Mouse (Mus musculus) heart, adult 18-20 months (tissue): ENCODE measurements around the gene Degs2. TPM values are rescaled to one million over a fixed set of nuclear protein-coding genes. Genes with fewer than 3 reads are reported as not detected.
"Not testable (repeated sequence)": the region's sequence is repeated elsewhere in the genome, so short reads cannot be mapped to it uniquely, and the experiment has no call there.

Source experiments
- DNase-seq, 2 experiments: peaks; one replicate each; pipeline ENCODE4 v3.0.0; 2021 to 2022; ENCODE audit warnings: mixed read lengths in 1 of 2
- long read RNA-seq, 2 experiments: library from polyadenylated mRNA; stranded (forward); transcript quantifications; one replicate each; pipeline ENCODE4 v2.0.0; 2021
- total RNA-seq, 2 experiments: library from RNA; stranded (reverse); gene quantifications; 2 replicates each; pipeline ENCODE4 v1.2.3; 2021

The Degs2 gene
- 1 to 10 TPM in 1 of 2 experiments, under 1 TPM in 1; 0.17 to 1.1 TPM for total RNA-seq
- long read RNA-seq, experiment 1 = 0 reads
- long read RNA-seq, experiment 2 = 0 reads

GRCm38 (mm10) chr12:108702185-108702584 is at the start of gene Degs2:
Gene Degs2, minus strand, starts transcription at chr12:108702315.
- DNase-seq = no peak

DNA sequence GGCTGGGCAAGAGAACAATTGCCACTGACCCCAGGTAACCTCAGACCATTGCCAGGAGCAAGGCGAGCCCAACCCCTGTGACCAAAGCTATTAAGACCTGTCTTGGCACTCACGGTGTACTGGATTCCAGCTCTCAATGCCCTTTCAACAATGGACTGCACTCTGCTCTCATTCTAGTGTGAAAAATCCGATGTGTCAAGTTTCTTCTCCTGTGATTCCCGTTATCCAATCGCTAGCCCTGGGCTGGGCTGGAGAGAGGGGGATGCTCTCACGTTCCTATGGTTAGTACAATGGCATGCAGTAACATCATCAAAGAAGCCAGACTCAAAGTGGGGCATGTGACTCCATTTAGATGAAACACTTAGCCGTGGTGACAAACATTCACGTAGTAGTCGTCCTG is 49.7 kb upstream of the Degs2 start:
- no peak for DNase-seq

GRCm38 (mm10) chr12:108750226-108750625 is 48.1 kb upstream of the Degs2 start:
- DNase-seq = no peak

DNA sequence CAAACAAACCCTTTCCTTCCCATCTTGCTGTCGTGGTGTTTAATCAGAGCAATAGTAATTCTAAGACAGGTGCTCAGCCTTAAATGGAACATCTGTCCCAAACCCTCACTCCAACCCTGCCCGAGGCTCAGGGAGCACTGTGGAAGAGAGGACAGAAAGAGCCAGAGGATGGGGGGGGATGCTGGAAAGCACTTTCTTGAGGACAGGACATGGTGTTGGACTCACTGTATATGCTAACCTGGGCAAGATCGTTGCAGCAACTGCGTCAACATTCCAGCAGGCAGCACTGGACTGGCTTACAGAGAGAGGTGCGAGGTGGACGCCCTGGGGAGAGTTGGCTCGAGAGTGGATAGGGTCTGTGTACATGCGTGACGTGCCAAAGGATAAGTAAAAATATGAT is 47.3 kb upstream of the Degs2 start:
- DNase-seq = no peak

GRCm38 (mm10) chr12:108749019-108749418 is 46.9 kb upstream of the Degs2 start:
- no peak for DNase-seq

DNA sequence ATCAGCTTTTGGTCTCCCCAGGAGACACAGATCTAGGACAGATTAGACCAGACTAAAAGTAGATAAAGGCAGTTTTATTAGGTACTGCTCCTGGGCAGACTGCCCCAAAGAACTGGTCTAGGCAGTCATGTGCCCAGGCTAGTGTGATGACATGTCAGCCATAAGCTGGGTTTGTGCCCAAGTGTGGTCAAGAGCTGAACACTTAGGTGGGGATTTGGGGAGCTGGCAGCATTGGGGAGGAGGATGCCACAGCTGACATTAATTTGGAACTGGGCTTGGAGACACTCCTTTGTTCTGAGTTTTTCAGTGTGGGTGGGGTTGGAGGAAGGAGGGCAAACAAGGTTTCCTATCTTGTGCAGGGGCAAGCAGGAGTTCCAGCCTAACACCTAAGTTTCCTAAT is 43.9 kb upstream of the Degs2 start:
- DNase-seq = no peak

DNA sequence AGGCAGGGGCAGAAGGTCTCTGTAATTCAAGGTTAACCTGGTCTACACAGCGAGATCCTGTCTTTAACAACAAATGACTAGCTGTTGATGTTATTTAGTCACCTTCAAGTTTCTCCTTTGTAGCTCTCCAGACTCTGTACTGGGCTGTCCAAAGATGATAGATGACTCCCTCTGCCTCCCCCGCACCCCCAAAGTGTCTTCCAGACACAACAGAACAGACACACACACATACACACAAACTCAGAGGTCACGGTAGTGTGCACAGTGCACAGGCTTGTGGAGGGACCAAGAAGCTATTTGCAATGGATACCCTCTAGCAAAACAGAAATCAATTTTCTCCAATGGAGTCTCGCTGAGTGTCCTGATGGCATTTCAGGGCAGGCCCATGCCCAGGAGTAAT is 40.1 kb upstream of the Degs2 start:
- DNase-seq = no peak

DNA sequence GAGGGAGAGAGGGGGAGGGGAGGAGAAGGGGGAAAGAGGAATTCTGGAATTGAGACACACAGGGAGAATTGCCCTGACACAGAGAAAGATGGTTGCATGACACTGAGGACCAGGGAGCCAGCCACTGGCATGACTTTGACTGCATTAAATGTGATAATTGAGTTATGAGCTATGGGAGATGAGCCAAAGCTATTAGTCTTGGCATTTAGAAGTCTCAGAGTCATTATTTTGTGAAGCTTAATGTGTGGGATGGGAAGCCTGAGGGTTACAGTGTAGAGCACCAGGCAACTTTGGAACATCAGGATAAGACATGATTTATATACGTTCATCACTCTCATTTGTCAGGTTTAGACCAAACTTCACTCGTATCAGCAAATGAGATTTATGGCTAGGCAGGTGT is 39.4 kb upstream of the Degs2 start:
- DNase-seq = no peak

DNA sequence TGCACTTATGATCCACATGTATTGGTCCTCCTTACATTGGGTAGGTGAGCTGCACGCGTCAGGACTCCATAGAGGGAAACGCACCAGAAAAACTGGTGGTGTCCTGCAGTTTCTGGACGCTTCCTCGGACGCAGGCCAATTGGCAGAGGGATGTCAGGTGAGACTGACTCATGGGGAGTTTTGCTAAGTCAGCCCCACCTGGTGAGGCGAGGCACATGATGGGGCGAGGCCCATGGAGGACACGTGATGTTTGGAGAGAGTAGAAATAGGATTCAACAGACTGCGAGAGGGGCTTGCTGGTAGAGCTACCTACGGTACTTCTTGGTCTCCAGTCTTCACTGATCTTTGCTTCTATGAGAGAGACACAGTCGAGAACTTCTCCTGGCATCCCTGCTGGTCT is 36.6 kb upstream of the Degs2 start:
- no peak for DNase-seq

- no peak for DNase-seq
Measured at GRCm38 (mm10) chr12:108737838-108738237, 35.7 kb upstream of the Degs2 start.

- no peak for DNase-seq
Measured at GRCm38 (mm10) chr12:108734386-108734785, 32.3 kb upstream of the Degs2 start.

DNA sequence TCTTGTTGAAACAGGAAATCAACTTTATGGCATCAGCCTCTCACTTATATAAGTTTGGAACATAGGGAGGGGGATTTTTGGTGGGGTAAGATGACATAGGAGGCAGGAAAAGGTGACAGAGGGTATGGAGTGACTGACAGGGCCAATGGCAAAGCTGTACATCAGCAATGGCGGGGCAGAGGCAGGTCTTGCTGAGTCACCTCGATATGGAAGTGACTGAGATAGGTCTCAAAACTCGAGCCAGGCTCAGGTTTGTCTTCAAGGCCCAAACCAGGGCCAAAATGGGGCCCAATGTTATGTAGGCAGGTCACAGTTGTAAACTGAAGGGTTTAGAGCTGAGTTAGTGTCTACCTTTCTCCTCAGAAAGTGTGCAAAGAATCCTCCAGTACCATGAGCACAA is 21.7 kb upstream of the Degs2 start:
- DNase-seq = no peak

- no peak for DNase-seq
Measured at GRCm38 (mm10) chr12:108722464-108722863, 20.3 kb upstream of the Degs2 start.

- DNase-seq = no peak
Measured at GRCm38 (mm10) chr12:108718485-108718884, 16.4 kb upstream of the Degs2 start.

DNA sequence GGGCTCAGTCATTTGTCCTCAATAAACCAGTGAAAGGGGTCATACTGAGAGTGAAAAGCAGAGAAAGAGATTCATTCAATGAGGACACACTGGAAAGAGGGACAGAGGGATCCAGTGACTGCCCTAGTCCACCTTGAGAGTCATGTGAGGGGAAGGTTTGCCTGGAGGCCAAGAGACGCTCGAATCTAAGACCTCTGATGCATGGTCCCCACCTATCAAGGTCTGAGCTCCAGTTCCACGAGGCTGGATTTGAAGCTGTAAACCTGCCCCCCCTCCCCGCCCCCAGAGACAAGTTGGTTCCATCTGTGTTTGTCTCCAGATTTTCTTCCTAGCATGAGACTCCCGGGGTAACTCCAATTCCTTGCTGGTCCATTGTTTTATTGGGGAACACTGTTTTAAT is 13.7 kb upstream of the Degs2 start:
- no peak for DNase-seq

DNA sequence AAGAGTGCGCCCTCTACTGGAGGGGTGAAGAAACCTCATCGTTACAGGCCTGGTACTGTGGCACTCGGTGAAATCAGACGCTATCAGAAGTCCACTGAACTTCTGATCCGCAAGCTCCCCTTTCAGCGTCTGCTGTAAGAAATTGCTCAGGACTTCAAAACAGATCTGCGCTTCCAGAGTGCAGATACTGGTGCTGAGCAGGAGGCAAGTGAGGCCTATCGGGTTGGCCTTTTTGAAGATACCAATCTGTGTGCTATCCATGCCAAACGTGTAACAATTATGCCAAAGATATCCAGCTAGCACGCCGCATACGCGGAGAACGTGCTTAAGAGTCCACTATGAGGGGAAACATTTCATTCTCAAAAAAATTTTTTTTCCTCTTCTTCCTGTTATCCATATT is 11.9 kb upstream of the Degs2 start:
- DNase-seq = not testable (repeated sequence)

DNA sequence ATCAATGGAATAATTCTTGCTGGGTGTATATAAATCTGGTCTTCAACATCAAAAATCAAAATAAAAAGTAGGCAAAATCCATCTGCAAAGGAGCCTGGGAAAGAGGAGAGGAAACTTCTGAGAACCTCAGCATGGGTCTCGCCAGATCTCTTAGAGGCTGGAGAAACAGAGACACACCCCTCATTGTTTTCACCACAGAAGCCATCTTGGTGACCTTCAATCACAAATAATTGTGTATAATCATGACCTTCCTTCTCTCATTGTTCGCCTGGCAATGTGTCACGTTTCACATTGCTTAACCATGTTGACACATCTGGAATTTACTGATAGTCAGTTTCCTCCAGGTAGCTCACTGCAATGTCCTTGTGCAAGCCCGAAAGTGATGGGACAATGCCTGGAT is 10.4 kb upstream of the Degs2 start:
- no peak for DNase-seq

GRCm38 (mm10) chr12:108710861-108711615 is 8.9 kb upstream of the Degs2 start:
- no peak for DNase-seq

- no peak for DNase-seq
Measured at GRCm38 (mm10) chr12:108709964-108710765, 8.1 kb upstream of the Degs2 start.

- DNase-seq = no peak
Measured at GRCm38 (mm10) chr12:108709386-108709785, 7.3 kb upstream of the Degs2 start.

DNA sequence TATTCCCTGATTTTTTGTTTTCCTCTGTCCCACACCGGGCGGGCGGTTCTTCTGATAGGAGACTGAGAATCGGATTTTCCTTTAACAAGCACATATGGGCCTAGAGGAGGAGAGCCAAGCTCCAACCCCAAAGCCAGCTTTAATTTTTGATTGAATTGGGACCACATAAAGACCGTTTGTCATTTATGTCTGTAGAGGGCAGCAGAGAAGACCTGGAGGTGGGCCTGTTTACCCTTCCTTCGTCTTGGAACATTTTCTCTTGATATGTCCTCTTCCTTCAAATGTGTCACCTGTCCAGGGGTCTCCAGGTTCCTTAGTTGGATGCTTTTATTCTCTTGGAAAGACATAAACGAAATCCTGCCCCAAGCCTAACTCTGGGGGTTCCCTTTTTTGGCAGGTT is 4.0 kb upstream of the Degs2 start:
- DNase-seq = no peak

- no peak for DNase-seq
Measured at GRCm38 (mm10) chr12:108705486-108705885, 3.4 kb upstream of the Degs2 start.

GRCm38 (mm10) chr12:108701221-108701620 is 894 bp downstream of the Degs2 start:
- DNase-seq = no peak

DNA sequence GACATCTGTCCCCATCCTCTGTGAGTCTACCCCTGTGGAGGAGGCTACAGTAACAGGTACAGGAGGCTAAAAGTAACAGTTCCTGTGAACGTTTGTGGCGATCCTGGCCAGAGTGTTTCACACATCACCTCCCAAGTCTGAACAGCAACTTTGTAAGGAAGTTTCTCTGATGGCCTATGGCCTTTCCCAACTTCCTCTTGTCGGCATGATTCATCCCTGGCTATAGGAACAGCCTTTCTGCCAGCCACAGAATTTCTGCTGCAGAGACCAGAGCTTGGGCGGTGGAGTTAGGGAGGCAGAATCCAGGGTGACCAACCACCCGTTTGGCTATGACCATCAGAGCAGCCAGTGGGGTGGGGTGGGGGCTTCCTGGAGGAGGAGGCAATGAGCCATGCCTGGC is 2.1 kb downstream of the Degs2 start:
- no peak for DNase-seq
